Mouse (Mus musculus): ENCODE data around the gene Qsox2.

The Qsox2 gene

DNA sequence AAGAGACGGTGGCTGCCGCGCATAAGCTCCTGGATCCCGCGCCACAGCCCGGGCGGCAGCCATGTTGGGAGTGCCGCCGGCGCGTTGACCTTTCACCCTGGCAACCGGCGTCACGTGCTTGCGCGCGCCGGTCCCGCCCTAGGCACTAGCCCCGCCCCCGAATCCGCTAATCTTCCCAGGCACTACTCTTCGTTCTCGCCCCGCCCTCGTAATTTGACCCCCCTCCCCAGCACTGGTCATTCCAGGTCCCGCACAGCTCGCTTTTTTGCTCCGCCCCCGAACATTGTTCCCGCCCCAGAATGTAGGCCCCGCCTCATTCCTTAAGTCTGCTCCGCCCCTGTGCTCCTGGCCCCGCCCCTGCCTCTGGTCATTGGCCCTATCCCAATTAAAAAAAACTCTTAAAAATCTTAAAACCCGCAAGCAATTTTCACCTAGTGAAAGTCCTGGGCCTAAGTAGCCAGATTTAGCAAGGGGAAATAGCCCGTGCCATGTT, at the start of gene Qsox2:
Gene Qsox2, minus strand, starts transcription at position 236 of the 493 bp plus-strand sequence.
- DNase-seq (ENCODE audit: low spot score) = peak; percentile 89

DNA sequence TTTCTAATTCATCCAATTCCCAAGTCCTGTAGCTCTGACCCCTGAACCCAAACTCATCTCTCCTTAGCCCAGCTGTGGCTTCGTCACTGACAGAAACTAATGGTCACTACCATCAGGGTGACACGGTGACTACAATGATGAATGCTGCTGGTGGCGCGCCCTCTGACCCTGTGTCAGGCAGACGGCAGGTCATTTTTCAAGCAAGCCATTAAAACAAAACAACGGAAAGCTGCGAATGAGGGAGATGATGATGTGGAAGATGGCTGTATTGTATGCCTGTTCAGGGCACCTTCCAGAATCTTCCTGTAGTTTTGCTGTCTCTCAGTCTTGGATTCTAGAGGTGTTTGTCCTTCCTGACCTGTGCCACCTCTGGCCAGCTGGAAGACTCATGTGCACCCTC, 49.1 kb upstream of the Qsox2 start:
- DNase-seq (ENCODE audit: low spot score) = no peak

DNA sequence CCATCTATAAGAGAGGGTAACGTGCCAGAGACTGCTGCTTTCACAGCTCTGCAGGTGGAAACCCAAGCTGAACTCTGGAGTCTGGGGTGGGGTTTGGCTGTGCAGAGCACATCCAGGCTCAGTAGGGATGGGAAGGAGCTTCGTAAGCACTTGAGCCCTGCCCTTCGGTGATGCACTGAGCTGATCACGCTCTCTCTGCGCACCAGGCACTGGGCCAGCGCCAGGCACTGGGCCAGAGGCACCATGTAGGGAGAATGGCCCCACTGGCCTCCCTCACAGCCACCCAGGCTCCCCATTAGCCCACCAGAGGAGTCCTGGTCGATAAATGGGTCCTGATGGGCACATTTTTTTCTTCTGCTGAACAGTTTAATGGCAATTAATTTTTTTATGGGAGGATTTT, 48.5 kb upstream of the Qsox2 start:
- DNase-seq (ENCODE audit: low spot score) = peak; percentile 24

DNA sequence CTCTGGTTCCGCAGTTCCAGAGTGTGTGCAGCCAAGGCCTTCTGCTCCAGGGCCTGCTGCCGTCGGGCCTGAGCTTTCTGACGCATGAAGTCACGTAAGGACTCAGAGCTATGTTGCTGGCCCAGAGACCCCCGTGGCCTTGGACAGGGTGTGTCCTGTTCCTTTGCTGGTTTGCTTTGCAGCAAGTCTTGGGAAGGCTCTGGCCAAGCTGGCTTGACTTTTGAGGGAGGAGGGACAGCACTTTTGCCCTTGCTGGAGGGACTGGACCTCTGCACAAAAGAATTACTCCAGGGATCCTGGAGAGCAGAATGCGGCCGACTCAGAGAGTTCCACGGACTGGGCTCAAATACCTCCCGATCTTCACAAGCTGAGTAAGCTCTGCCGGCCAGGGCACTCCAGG, 43.3 kb upstream of the Qsox2 start:
- no peak for DNase-seq (ENCODE audit: low spot score)

DNA sequence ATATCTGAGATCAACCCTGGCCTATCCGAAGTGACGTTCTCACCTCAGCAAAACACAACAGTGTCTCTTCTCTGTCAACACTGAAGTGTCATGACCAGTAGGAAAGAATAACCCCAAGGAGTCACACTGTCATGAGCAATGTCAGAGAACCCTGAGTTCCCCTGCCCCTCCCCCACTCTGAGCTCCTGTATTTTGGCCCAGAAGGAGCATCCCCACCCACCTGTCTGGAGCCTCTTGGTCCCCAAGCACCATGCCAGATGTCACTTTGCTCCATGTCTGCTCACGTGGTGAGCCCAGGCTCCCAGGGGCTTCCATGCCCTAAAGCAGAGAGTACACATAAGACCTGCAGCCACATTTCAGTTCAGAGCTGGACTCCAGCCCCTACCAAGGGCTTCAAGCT, 42.4 kb upstream of the Qsox2 start:
- no peak for DNase-seq (ENCODE audit: low spot score)

DNA sequence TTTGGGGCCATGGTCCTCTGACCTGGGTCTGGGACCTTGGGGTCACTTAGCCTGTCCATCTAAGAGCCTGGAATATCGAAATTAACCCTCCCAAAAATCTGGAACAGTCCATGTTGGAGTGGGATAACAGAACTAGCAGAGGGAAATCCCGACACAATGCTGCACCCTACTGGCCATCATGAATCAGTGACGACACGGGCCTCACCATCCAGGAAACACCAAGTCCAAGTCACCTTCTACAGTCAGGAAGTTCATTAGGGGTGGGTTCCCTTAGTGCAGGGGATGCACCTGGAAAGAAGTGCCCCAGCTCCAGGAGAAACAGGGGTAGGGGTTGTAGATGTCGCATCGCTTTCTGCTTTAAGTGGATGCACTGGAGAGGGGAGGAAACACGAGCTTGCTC, 36.3 kb upstream of the Qsox2 start:
- DNase-seq (ENCODE audit: low spot score) = peak; percentile 51

DNA sequence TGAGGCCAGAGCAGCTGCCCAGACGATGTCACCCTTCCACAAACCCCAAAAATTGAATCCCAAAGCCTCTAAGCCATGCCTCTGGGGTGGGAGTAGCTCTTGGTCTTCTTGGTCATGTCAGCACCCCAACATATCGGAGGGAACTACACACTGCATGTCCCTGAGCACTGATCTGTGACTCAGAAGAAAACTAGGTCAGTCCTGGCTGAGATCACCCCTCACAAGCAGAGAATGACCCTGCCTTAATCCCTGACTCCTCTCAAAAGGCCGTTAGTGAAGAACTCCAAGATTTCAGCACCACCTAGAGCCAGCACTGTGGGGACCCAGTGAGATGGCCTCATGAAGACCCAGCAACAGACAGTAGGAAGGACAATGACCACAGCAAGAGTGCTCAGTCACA, 30.9 kb upstream of the Qsox2 start:
- DNase-seq (ENCODE audit: low spot score) = no peak

DNA sequence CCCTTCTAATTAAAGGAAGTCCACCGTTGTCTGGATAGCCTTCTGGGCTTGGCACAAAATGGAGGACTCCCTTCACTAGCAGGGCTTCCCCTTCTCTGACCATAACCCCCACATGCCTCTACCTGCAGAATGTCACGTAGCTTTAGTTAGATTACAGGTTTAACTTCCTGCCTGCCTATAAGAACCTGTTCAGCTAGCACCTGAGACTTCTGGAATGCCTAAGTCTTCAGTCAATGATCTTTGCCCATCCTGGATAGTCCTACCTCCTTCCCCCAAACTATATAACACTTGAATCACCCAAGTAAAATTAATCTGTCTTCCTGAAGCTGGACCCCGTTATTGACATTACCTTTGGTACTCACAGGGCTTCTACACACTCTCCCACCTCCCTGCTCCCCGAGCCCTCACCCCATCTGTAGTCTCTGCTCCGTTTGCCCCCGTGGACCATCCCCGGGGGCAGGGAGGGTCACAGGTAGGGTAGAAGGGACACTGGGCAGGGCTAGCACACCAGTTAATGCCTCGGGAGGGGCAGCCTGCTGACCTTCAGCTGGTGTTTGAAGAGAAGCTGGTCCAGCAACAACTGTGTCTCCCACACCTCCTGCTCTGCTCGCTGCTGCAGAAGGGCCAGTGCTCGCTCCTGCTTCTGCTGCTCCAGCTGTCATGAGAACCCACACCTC, 28.9 kb upstream of the Qsox2 start:
- DNase-seq (ENCODE audit: low spot score) = no peak

DNA sequence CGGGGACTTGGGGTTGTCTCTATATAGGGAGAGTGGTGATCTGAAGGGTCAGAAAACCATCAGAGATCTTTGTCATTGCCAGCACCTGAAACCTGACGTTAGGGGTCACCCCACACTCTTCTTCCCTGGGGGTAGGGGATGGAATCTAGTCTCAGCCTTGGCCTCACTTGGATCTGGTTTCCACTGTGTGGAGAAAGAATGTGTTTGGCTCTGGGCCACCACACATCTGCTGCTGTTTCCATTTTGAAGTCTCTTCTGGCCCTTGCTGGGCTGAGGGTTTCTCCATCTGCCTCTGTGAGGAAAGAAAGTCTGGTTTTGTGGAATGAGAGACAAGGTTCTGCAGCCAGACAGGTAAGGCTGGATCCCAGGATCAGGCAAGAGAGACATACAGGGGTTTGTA, 27.8 kb upstream of the Qsox2 start:
- DNase-seq (ENCODE audit: low spot score) = no peak

DNA sequence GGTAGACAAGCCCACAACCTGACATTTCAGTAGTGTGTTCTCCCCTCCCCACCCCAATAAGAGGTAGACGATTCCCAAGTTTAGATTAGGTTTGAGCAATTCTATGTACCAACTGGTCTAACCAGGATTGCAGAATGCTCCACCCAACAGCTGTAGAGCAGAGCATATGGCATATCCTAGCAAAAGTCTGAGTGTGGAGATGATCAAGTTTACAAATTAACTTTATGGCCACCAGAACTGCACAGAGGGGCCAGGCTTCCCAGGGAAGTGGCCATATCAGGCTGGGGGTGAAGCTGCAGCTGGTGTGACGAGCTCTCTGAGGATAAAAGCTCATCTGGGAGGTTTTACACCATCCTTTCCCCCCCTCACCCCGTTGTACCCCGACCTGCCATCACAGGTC, 27.3 kb upstream of the Qsox2 start:
- DNase-seq (ENCODE audit: low spot score) = no peak

DNA sequence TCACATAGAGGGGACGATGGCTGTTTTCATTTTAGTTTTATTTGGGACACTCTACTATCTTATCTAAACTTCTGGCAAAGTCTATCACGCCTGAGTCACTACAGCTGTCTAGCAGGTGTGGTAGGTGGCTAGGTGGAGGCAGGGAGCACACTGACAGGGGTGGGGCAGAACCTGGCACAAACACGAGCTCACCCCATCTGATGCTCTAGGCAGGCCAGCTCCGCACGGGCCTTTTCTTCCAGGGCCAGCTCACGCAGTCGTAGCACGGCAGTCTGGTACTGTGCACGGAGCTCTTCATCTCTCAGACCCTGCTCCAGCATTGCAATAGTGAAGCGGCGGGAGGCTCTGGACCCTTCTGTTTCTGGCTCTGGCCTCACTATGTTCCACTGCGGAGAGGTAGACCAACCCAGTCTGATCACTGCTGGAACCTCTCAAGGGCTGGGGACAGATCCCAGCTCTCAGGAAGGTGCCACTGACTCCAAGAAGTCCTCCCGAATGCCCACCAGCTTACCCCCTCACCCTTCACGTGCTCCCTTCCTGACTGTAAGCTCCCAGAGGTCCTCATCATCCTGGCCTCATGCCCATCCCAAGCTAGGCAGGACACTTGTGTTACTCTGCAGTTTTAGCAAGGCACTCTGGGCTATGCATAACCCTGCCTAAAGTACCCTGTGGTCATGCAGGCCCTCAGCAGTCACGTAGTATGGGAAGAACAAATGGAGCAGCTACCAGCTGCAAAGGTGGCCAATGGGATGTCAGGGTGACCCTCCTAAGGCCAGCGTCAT, 20.2 kb upstream of the Qsox2 start:
- DNase-seq (ENCODE audit: low spot score) = no peak

DNA sequence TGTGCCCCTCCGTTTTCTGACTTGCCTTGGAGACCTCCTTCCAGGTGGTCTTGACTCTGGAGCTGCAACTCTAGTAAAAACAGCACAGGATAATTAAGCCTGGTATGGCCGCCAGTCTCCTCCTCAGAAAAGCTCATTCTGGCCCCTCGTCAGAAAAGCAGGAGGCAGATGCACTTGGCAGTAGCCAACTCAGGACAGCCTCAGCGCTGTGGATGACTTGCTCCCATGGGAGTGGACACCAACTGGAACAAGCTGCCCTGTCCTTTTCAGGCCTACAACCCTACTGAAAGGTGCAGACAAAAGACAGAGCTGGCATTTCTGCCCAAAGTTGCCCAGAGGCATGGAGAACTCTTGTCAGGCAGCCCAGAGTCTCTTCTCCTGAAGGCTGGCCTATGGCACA, 17.5 kb upstream of the Qsox2 start:
- DNase-seq (ENCODE audit: low spot score) = no peak

DNA sequence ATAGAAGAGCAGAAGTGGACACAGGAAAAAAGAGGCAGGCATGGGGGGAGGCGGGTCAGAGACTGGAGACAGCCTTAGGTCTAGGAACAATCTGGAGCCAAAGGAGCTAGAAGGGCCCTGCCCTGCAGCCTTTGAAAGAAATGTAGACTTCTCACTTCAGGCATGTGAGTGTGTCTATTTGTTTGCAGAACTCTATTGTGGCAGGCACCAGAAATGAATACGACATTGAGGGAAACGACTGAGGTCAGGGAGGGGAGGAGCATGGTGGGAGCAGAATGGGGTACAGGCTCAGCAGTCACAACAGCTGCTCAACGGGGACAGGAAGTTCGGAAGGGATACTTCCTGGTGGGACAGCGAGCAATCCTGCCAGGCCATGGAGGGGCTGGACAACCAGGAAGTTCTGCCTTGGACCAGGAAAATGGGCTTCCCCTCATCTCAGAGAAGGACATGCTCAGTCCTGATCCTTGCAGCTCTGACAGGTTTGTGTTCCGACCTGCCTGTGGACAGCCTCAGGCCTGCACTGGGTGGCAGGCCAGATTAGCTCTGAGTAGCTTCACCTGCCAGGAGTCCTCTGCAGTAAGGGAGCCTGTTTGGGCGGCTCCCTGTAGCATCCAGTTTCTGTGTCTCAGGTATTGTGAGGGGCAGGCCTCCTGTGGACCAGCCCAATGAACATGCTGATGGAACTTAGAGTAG, 15.3 kb upstream of the Qsox2 start:
- no peak for DNase-seq (ENCODE audit: low spot score)

DNA sequence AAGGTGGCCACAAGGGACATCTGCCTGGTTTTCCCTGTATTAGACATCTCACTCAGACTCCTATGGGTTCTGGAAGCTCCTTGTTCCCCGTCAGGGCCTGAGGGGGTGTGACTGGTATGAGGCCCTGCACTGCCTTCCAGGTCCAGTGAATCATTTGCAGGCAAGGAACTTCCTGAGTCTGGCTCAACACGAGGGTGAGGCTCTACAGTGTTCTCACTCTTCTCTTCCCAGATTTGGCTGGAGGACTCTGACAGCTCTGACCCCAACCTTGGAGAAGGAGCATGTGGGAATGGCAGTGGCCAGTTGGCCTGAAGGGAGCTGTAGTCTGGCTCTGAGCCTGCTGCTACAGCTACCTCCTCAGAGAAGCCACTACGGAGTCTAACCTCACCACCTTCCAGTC, 10.2 kb upstream of the Qsox2 start:
- no peak for DNase-seq (ENCODE audit: low spot score)

DNA sequence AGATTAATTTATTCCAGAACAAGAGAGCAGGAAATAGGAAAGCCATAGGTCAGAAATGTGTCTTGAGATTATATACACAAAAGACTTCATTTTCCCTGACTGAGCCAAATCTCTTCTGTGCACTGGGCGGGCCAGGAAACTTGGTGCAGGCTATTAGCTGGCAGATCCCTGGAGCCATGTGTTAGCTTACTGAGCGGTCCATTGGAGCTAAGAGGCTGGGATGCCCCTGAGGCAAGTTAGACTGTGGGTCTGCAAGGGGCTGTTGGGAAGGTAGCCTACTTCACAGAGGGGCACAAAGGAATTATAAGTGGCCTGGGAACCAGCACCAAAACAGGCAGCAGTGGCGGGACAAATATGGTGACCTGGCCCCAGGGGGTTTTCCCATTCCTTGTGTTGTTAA, 3.5 kb upstream of the Qsox2 start:
- no peak for DNase-seq (ENCODE audit: low spot score)

DNA sequence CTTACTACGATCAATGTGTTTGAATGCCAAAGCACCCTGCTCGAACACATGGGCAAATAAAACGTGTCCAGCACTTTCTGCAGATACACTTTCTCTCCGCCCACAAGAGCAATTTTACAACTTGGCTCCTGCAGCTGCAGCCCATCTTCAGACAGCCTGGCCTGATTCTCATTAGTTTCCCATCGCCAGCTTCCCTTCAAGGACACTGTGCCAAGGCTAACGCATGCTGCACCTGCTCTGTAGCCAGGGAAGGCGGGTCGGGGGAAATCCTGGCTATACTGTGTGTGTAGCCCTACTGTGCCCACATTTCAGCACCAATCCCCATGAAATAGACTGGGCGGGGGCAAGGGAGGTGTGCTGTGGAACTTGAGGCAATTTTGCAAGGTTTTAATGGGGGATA, 3.0 kb upstream of the Qsox2 start:
- DNase-seq (ENCODE audit: low spot score) = no peak

DNA sequence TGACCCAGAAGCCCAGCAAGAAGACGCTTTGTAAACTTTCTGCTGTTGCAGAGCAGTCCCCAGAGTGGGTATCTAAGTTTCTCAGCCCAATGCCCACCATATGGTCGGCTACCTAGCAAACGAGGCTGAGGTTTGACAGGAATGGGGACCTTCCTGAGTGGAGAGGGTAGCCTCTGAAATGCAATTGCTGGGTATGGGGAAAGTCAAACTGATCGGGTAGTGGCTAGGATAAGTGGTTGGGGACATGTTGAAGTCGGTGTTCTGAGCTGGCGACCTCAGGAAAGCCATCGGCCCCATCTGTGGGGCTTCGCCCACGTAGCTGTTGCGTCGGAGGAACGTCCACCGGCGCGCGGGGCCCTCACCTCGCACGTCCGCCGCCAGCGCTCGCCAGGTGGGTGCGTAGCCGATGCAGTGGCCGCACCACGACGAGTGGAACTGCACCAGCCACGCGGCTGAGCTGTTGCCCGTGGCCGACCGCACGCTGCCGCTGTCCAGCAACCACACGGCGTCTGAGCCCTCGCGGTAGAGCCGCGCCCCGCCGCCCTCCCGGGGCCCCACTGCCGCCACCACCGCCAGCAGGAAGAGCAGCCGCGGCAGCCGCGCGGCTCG, 540 bp downstream of the Qsox2 start:
- no peak for DNase-seq (ENCODE audit: low spot score)

DNA sequence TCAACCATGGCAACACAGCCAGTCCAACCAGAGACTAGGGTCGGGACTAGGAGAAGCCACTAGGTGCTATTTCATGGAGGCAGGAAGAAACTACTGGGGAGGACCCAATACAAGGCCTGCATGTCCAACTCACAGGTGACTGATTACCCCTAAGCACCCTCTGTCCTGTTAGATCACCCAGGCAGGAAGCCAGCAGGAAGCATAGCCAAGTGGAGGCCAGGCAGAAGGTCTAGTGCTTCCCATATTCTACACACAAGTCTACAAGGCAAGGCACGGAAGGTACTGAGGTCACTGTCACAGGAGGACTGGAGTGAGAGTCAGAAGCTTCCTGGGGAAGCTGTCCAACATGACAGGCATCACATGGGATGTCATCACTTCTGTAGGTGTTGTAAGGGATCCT, 2.6 kb downstream of the Qsox2 start:
- no peak for DNase-seq (ENCODE audit: low spot score)

DNA sequence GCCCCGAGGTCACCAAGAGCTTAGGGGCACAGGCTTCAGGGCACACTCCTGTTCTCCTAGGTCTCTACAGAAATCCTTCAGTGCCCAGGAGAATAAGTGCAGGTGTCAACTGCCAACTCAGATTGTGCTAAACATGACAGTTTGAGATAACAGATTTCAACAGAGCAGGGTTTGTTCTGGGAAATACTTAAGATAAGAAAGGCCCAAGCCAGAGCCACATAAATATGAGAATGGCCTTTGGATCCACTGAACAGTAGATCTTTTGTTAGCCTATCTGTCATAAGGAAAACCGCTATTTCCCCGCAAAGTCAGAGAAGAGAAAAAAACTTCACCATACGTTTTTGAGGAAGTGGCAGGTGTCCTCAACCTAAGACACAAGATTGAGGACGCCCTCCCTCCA, 3.1 kb downstream of the Qsox2 start:
- DNase-seq (ENCODE audit: low spot score) = no peak

DNA sequence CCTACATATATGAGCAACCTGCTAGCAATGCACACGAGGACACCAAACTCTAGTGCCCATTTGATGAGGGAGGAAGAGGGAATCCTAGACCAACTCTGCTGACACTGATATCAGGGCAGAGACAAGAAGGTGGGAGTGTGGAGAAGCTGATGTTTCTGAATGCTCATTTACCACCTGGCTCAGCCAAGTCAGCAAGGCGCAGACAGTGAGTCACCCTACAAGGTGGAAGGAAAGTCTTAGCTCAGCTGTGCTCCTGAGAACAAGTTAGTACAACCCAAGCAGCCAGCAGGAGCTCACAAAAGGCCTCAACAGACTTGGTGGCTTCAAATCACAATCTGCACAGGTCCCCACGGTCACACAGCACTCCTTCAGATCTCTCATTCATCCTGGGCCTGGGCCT, 6.0 kb downstream of the Qsox2 start:
- DNase-seq (ENCODE audit: low spot score) = no peak

DNA sequence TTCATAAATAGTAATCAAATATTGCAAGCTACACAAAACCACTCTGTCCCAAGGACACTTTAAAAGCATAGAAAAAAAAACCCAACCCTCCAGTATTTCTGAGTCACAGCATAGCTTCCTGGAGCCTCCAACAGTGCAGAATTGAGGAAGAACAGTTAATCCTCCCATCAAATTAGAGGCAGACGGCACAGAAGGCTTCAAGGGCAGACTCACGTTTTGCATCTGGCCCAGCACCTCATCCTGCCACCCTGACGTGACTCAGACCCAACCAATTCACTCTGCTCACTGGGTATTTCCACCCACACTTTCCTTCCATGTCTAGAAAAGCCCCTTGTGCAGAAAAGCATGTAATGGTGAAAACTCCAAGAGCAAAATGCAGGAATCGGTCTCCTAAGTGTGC, 7.1 kb downstream of the Qsox2 start:
- no peak for DNase-seq (ENCODE audit: low spot score)

DNA sequence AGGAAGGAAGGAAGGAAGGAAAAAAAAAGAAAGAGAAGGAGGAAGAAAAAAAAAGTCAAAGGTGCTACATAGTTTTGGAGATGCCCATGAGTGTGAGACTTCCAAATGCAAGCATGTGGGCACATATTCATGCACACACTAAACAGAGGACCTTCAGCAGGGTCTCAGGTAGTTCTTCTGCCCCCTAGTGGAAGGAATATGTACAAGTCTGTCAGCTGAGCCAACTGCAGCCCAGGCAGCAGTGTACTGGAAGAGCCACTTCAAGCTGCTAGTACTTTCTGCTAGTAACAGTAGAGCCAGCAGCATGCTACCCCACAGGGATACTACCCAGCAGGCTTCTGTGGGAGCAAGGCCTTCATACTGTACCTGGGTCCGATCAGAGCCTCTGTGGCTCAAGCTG, 9.5 kb downstream of the Qsox2 start:
- DNase-seq (ENCODE audit: low spot score) = peak; percentile 62

DNA sequence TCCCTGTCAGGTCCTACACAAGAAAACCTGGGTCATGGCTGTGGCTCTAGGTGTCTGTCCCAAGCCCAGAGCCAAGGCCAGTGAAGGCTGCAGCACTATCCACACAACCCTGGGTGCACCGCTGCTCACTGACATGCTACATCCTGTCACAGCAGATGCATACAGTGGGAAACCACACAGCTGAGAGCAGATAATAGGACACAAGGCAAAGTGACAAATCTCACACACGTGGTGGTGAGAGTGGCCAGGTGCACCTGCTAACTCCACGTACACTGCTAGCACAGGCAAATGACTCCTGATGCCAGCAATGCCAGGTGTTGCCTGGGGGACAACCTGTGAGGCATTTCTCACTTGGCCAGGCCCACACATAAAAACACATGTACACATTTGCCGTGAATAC, 12.1 kb downstream of the Qsox2 start:
- DNase-seq (ENCODE audit: low spot score) = no peak
